Mouse (Mus musculus) fibroblast of lung, adult 2 months (primary cell): ENCODE measurements around the gene Rrp15.
"Not testable (repeated sequence)": the region's sequence is repeated elsewhere in the genome, so short reads cannot be mapped to it uniquely, and the experiment has no call there.

Experiments
- DNase-seq: peaks from one replicate; pipeline ENCODE4 v3.0.0-alpha.2; 2011; ENCODE audit warnings: low read depth

Gene Rrp15

DNA sequence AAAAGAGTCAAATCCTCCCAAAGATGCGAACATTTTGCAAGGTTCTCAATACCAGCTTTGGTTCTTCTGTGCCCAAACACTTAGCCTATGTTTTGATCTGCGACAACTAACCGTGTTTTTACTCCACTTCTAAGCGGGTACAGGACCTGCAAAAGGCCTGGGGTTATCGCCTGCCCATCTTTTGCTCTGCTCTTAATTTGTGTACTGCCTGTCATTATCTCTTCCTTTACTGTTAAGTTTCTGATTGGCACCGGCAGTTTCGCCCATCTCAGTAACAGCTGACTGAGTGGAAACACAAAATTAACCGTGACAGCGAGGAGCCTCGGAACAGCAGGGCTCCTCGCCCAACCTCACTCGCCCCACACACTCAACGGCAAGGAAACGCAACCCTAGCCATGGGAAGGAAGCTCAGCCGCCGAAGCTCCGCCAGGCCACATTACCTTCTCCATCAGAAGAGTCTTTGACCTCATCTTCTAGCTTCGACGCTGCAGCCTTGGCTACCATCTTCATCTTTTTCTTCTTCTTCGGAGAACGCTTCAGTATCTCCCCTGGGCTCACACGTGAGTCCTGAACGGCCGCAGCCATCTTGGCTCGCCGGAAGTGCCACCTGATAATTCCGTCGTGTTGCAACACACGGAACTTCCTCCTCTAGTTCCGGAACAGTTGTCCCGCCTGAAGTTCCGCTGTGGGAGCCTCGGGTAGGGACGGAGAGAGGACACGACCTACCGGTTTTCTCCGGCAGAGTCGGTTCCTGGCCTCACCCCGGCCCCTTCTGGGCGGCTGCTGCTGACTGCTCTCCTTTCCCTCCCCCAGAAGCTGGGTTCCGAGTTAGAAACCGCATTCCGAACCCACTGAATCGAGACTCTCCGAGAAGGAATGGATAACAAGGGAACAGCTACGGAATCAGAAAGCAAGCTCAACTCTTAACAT is at the start of gene Rrp15:
Gene Rrp15 (minus strand): TSS at position 635 of the 930 bp plus-strand sequence.
- peak; percentile 81 for DNase-seq

DNA sequence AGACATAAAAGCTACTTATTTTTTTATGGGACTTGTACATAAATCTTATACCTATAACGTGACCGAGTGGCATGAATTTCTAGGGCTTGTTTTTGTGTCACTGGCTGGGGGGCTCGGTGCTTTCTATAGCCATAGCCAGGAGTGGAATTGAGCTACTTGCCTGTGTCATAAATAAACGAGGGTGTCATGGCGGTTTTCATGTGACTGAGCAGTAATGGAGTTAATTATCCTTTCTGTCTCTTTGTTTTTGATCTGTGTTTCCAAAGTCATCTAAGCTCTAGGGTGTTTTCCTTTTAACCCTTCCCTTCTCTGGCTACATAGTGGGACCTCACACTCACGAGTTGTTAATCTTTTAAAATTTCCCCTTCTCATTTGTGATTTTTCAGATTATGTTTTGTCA is 48.8 kb upstream of the Rrp15 start:
- no peak for DNase-seq

DNA sequence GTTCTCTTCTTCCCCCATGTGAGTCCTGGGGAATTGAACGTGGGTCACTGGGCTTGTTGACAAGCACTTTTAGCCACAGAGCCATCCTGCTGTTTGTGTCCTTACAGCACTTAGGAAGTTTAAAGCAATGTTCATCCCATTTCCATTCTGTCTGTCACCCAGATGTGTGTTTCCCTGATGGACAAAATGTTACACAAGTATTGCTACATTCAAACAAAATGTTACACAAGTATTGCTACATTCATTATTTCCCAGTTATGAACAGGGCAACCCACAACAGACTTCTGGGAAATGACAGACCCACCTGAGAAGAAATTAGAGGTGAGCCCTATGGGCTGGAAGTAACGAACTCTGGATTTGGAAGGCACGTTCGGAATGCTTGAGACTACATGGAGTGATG is 36.2 kb upstream of the Rrp15 start:
- DNase-seq: no peak

DNA sequence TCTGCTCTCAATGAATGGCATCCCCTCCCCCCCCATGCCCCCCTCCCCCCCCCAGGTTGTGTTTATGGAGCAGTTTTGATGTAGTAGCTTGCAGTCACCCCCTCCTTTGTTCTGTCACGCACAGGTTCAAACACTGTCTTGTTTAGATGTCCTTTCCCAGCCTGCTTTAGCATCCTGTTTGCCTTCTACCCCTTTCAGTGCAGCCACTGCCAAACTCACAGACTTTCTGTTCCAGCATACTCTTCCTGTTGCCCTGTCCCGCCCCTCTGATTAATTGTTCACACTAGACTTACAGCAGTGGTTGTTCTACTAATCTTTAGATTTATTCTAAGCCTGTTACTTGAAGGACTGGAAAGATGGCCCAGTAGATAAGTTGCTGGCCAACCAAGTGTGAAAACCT is 31.7 kb upstream of the Rrp15 start:
- no peak for DNase-seq

DNA sequence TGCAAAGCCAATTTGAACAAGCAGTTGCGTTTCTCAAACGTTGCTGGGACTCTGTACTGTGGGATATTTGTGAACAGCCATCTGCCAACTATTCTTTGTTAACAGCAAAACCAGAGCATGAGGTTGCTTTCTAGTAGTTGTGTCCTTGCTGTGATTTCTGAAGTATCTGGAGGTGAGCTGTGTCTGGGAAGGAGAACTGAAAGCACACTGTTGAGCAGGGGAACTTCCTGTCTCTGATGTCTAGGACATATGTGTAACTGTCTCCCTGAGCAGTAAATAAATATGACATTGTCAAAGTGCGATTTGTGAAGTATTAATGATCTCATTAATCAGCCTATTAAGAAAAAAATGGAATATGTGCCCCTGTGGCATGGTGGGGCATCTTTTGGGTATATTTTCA is 24.0 kb upstream of the Rrp15 start:
- no peak for DNase-seq

DNA sequence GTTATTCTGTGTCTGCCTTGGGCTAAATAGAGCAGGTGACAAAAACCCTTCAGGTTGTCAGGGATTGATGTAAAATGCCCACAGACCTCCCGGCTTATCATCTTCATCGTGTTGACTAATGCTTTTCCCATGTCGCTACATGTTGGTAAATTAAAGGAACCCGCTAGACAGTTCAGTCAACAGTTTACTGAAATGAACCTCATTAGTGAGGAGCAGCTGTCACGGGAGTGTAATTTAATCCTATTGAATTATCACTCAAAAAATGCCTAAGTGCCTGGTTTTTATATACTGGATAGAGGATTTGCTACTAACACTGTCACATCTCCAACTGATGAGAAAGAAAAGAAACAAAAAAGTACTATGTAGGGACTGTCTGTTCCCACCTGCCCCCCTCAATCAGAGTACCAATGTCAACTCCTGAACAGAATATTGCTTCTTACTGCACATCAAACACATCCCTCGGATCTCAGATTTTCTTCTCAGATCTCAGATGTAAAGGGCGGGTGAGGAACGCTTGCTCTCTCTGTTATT is 23.5 kb upstream of the Rrp15 start:
- no peak for DNase-seq

DNA sequence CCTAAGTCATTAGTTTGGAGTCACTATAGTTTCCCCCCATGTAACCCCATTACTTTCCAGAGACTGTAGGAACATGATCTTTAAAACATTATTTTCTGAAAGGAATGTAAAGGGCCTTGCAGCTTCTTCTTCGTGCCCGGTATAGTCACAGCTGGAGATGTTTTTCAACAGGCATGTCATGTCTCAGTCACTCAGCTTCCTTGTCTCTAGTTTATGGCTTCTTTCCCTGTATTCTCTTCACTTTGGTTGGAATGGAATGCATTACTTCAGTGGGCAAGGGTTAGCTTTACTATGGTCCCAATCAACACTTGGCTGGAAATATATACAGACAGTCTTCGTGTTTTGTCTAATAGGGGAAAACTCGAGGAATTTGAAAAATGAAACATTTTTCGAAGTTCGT is 22.8 kb upstream of the Rrp15 start:
- DNase-seq: no peak

DNA sequence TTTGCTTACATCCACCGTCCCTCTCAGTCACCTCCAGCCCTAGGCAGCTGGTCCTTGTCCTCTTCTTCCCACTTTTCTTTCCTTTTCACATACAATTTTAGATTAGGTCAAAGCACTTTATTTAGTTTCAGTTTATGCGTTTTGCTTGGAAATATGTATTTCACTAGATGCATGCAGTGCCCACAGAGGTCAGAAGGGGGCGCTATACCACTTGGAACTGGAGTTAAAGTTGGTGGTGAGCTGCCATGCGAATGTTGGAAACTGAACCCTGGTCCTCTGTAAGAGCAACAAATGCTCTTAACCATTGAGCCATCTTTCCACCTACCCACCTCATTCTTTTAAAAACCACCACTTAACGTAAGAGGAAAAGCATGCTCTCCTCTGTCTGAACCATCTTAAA is 21.5 kb upstream of the Rrp15 start:
- DNase-seq: no peak

DNA sequence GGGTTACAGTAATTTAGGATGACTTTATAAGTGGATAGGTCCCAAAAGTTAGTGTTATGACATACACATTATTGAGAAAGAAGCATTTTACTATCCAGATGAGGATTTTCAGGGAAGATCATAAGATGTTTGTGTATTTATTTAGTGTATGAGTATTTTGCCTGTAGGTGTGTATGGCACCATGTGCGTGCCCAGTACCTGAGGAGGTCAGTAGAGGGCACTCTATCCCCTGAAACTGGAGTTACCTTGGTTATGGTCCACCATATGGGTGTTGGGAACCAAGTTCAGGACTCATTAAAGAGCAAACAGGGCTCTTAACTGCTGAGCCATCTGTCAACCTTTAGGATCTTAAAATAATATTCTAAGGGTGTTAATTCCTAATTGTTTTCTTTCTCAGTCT is 19.2 kb upstream of the Rrp15 start:
- DNase-seq: no peak

DNA sequence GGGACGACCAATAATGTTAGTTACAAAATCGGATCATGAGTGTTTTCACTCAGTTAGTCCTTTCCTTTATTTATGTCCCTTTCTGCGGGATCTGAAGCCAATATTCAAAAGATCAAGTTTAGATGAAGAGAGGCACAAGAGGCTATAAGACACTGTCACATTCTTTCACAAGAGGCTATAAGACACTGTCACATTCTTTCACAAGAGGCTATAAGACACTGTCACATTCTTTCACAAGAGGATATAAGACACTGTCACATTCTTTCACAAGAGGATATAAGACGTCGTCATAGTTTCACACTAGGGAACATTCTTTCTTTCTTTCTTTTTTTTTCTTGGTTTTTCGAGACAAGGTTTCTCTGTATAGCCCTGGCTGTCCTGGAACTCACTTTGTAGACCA is 14.3 kb upstream of the Rrp15 start:
- DNase-seq: not testable (repeated sequence)

DNA sequence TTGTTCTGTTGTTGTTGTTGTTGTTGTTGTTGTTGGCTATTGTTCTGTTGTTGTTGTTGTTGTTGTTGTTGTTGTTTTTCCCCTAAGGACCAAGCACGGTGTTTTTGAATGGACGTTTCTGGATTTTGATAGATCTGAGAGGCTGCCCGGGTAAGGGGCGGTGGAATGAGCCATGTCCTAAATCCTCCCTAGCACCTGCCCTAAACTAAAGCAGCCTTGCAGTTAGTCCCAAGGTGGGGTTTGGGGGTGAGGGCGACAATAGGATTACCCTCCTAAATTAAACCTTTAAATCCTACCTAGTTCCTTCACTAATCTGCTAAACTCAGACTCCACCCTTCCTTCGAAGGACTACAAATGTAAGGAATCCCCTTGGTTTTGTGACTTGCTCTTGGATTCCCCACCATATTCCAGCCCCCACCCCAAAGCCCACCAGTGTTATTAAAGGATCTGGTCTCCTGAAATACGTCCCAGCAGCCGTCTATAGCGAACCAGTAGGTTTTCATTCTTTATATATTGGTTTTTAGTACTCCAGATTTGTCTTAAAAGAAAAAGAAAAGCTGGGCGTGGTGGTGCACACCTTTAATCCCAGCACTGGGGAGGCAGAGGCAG is 621 bp upstream of the Rrp15 start:
- DNase-seq: no peak

DNA sequence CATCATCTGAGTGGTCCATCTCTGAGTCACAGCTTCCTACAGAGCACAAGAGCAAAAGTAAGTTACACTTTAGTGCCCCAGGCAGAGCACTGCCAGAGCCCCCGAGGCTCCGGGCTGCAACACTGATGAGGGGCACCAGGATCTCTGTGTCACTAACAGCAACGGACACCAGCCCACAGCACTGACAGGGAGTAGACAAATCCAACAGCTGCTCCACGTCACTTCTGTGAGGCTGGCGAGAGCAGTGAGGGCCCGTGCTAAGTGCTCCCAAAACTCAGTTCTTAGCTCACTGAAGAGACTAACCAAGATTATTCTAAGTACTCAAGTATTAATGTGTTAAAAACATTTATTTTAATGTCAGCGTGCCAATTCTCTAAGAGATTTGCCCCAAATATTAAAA is 9.3 kb downstream of the Rrp15 start:
- no peak for DNase-seq

DNA sequence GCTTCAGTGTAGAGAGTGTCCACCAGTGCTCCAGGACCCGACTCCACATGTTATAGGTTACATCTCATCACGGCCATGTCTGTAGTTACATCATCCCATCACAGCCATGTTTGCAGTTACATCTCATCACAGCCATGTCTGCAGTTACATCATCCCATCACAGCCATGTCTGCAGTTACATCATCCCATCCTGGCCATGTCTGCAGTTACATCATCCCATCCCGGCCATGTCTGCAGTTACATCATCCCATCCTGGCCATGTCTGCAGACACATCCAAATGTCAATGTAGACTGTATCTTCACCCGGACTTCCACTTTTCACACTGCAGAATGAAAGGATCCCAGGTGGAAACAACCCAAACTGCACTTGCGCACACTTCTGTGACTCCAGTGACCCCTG is 13.6 kb downstream of the Rrp15 start:
- no peak for DNase-seq

DNA sequence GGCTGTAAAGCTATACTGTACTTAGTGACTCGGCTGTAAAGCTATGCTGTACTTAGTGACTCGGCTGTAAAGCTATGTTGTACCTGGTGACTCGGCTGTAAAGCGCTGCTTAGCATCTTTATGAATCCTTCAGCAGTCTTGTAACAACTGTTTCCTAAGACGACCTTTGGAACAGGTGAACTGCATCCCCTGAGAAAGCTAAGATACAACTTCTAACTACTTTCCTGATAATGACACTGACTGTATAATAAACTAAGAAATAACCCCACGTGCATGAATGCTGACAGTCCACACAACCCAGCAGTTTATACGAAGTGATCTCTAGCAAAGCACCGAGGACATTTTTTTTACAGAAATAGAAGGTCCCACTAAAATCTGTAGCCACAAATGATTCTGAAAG is 16.1 kb downstream of the Rrp15 start:
- DNase-seq: no peak

DNA sequence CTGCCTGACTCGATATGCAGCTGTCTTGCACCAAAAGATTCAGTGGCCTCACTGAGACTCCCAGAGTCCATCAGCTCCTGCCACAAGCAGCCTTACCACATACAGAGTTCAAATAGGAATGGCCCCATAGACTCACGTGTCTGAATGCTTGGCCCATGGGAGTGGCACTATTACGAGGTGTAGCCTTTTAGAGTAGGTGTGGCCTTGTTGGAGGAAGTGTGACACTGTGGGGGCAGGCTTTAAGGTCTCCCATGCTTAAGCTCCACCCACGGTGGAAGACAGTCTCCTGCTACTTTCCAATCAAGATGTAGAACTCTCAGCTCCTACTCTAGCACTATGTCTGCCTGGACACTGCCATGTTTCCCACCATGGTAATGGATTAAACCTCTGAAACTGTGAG is 20.4 kb downstream of the Rrp15 start:
- no peak for DNase-seq

DNA sequence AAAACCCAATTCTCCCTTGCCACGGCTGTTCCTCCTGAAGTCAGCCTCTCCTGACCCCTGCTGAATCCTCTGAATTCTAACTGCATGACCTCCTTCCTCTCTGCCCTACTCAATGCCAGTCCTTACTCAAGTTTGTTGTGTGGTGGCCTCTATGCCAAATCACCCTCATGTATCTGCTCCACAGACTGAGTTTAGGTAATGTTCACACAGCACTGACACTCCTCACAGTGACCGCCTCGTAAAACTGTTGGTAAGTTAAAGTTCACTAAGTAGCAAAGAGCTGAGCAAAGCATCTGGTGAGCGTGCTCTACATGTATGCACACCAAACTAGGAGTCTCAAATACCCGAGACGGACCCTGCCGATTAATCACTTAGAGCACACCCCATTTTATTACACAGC is 23.0 kb downstream of the Rrp15 start:
- no peak for DNase-seq

DNA sequence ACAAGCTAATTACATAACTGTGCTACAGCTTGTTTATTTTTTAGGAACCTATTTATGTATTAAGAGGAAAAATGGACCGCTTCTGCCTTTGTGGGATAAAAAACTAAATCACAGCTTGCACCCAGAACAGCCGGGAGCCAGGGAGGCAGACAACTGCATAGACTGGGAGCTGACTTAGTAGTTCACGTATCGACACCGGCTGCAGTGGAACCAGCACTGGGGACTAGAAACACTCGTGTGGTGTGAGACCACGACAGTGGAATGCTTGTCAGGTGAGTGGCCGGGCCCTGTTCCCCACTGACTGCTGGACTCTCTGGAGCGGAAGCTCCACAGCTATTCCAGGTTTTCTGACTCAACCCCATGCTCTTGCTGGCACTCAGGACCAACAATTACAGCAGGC is 26.9 kb downstream of the Rrp15 start:
- DNase-seq: no peak

DNA sequence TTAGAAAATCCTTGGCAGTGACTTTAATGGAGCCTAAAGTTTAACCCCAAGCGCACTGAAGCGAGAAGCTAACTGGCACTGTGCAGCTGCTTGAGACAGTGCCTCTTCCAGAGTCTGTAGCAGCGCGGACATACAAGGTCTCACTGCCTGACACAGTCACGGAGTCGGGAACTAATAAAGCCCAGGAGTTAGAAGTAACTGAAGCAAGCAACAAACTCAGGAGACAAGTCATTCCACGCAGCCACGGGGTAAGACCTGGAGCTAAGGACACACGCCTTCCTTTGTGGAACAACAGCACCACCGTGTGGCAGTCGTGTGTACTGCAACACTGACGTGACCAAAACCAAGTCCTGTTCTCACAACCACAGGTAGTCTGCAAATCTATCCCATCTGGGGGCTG is 27.3 kb downstream of the Rrp15 start:
- peak; percentile 72 for DNase-seq

DNA sequence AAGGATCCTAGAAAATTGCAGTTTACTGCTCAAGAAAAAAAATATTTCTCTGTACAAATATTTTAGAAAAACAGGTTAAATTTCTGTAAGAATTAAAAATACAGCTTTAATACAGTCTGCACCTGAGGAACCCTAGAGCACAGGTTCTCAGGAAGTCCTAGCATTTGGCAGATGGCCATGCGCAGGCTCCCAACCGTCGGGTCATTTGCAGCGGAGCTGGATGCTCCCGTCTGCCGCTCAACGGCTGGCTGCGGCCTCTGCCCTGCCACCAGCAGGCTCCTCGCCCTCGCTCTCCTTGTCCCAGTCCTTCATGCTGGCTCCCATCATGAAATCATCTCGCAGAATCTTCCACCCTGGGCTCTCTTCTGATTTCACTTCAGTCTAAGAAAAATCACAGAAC is 28.0 kb downstream of the Rrp15 start:
- DNase-seq: no peak

DNA sequence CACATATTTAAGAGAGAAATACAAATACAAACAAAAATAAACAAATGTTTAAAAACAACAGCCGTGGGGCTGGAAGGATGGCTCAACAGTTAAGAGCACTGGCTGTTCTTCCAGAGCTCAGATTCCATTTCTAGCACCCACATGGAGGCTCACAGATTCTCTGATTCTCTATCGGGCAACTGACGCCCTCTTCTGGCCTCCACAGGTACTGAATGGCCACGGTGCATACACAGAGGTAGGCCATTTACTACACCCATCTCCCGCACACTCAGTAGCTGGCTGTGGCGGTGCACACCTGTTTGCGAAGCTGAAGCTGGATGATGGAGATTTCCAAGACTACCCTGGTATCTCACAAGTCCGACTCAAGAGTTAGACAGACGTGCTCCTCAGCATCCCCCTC is 29.4 kb downstream of the Rrp15 start:
- no peak for DNase-seq

DNA sequence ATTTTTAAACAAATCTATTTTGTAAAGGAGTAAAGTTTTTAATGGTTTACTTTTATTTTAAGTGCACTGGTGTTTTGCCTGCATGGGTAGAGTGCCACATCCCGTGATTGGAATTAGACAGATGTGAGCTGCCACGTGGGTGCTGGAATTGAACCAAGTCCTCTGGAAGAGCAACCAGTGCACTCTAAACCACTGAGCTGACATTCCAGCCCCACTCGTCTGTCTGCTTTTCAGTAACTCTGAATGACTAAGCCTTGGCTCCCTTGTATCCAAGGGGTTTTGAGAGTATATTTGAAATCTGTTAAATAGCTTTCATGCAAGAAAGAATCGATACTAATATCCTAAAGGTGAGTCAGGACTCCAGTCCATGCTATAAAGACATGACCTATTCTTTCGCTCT is 30.3 kb downstream of the Rrp15 start:
- peak; percentile 40 for DNase-seq

DNA sequence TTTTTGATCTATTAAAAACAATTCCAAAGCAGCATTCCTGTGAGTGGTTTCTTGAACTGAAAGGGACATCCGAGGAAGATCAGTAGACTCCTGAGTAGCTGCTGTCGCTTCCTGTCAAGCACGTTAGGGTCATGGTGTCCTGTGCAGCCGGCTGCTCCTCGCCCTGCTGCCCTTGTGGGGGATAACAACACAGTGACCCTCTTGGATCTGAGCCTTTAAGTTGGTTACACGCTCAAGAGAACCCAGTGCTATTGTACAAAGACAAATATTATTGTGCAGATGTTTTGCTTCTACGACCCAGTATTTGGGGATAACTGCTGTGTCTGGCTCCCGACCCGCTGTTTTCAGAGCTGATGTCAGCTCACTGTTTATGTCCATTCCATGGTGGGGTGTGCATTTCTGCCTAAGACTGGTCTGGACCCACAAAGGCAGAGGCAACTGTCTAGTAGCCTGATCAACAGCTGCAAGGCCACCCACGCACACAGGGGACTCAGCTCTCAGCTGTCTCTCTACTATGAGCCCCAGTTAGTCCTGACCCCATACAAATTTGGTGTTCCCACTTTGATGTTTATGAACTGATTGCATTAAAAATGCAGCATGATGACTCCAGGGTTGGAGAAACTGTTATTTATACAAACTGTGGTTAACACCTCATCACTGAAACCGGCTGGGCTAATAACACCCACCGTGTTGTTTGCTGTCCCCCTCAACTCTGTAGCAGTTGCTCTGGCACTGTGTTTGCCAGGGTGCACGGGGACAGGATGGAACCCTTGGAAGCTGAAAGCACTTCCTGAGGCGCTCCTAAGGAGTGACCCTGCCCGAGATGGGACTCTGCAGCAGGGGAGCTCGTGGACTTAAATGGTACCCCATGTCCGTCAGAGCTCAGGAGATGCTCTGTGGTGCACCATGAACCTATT is 33.9 kb downstream of the Rrp15 start:
- no peak for DNase-seq
